Comparison of ENCODE assay signal across 11 mouse cellular contexts in genomic region chr19:29926101-29926755, GRCm38 (mm10). TPM values are rescaled to one million over a fixed set of nuclear protein-coding genes. Genes with fewer than 3 reads are reported as not detected.
A peak's percentile ranks its signal among the peaks of the same experiment; 100 is the strongest.
DNase-seq lines count a peak whose midpoint lies in the region; ATAC-seq and TF ChIP-seq lines count a peak whose summit lies in the region.
"Had no signal": no experiment of that assay in that cellular context is flagged by ENCODE, and none has a peak within 500 bp of the region (broad histone marks: within the 10 kb centered on the region; RNA-seq: fewer than 3 reads in every experiment).

No protein-coding gene starts in this region.

- H3K9me3 ChIP-seq in lung, embryonic 16.5 days (ENCODE audit: control insufficient read depth, low read length) = no peaks in the 10 kb centered on the region
- H3K9me3 ChIP-seq in intestine, postnatal 0 days (ENCODE audit: control insufficient read depth) = no peaks in the 10 kb centered on the region
- no peaks in the 10 kb centered on the region for H3K9me3 ChIP-seq in stomach, embryonic 15.5 days
- H3K9me3 ChIP-seq in forebrain, postnatal 0 days (ENCODE audit: low read length) = no peaks in the 10 kb centered on the region

- peak; percentile 40 to 61 for DNase-seq in heart, adult 18-20 months
- DNase-seq in heart, postnatal 25 days (ENCODE audit: low spot score) = no peak
- no peak for DNase-seq in lung, postnatal 36 days
- no peak for DNase-seq in frontal cortex, postnatal 14 days (ENCODE audit: low spot score in 2 of 2)
- no peak for DNase-seq in forebrain, postnatal 0 days
- DNase-seq: cerebellum, postnatal 25 days had no signal

- 22% methylated on average over 12 of the region's 12 CpGs for WGBS in lung, embryonic 16.5 days
- WGBS in intestine, postnatal 0 days = 41% methylated on average over 12 of the region's 12 CpGs
- WGBS in stomach, embryonic 15.5 days = 23% methylated on average over 12 of the region's 12 CpGs
- WGBS in forebrain, postnatal 0 days = 68% methylated on average over 12 of the region's 12 CpGs

- no peak overlapping the region for H3K9ac ChIP-seq in lung, embryonic 16.5 days (ENCODE audit: low read length)
- H3K9ac ChIP-seq in intestine, postnatal 0 days (ENCODE audit: low read depth, low read length) = no peak overlapping the region
- no peak overlapping the region for H3K9ac ChIP-seq in stomach, embryonic 15.5 days
- no peak overlapping the region for H3K9ac ChIP-seq in forebrain, postnatal 0 days

- H3K4me3 ChIP-seq in lung, embryonic 16.5 days (ENCODE audit: low read length) = no peak overlapping the region
- peak overlapping the region; percentile 14; the same call in 1 of the 2 replicates for H3K4me3 ChIP-seq in intestine, postnatal 0 days (ENCODE audit: low read depth, low read length)
- peak overlapping the region; percentile 18; the same call in 1 of the 2 replicates for H3K4me3 ChIP-seq in stomach, embryonic 15.5 days (replicated peaks)
- H3K4me3 ChIP-seq in forebrain, postnatal 0 days (ENCODE audit: low read depth, low read length) = no peak overlapping the region

- H3K4me1 ChIP-seq in lung, embryonic 16.5 days (replicated peaks; ENCODE audit: control insufficient read depth, insufficient read depth, low read length) = peaks cover 22% of the 10 kb centered on the region
- no peaks in the 10 kb centered on the region for H3K4me1 ChIP-seq in intestine, postnatal 0 days (replicated peaks; ENCODE audit: control insufficient read depth, insufficient read depth, low read length)
- peaks cover 17% of the 10 kb centered on the region for H3K4me1 ChIP-seq in stomach, embryonic 15.5 days
- no peaks in the 10 kb centered on the region for H3K4me1 ChIP-seq in forebrain, postnatal 0 days (ENCODE audit: insufficient read depth)

- peak overlapping the region; percentile 6; the same call in 1 of the 2 replicates for H3K4me2 ChIP-seq in lung, embryonic 16.5 days (ENCODE audit: low read depth, low read length)
- H3K4me2 ChIP-seq in intestine, postnatal 0 days (replicated peaks; ENCODE audit: low read depth) = peak overlapping the region; percentile 6
- peak overlapping the region; percentile 39 for H3K4me2 ChIP-seq in stomach, embryonic 15.5 days
- H3K4me2 ChIP-seq in forebrain, postnatal 0 days (ENCODE audit: low read depth) = no peak overlapping the region

- TF ChIP-seq CTCF in intestine, postnatal 0 days (IDR thresholded peaks at IDR 0.05; ENCODE audit: low read depth) = no peak
- TF ChIP-seq CTCF in forebrain, postnatal 0 days (IDR thresholded peaks at IDR 0.05; ENCODE audit: low read depth) = no peak

- H3K27me3 ChIP-seq in lung, embryonic 16.5 days (ENCODE audit: control insufficient read depth, insufficient read depth, low read depth, low read length) = no peaks in the 10 kb centered on the region
- H3K27me3 ChIP-seq in intestine, postnatal 0 days (replicated peaks; ENCODE audit: control insufficient read depth, insufficient read depth, low read length) = no peaks in the 10 kb centered on the region
- no peaks in the 10 kb centered on the region for H3K27me3 ChIP-seq in stomach, embryonic 15.5 days (replicated peaks)
- no peaks in the 10 kb centered on the region for H3K27me3 ChIP-seq in forebrain, postnatal 0 days (ENCODE audit: insufficient read depth, low read length)

- no peak overlapping the region for H3K27ac ChIP-seq in lung, embryonic 16.5 days (ENCODE audit: low read length)
- no peak overlapping the region for H3K27ac ChIP-seq in intestine, postnatal 0 days (ENCODE audit: low read depth, low read length)
- H3K27ac ChIP-seq in stomach, embryonic 15.5 days = peak overlapping the region; percentile 59; the same call in 1 of the 2 replicates
- H3K27ac ChIP-seq in forebrain, postnatal 0 days (ENCODE audit: low read depth, low read length) = no peak overlapping the region
- H3K27ac ChIP-seq: macrophage had no signal

- no peaks in the 10 kb centered on the region for H3K36me3 ChIP-seq in lung, embryonic 16.5 days (ENCODE audit: control insufficient read depth, insufficient read depth, low read length)
- no peaks in the 10 kb centered on the region for H3K36me3 ChIP-seq in intestine, postnatal 0 days (ENCODE audit: control insufficient read depth, insufficient read depth)
- no peaks in the 10 kb centered on the region for H3K36me3 ChIP-seq in stomach, embryonic 15.5 days
- no peaks in the 10 kb centered on the region for H3K36me3 ChIP-seq in forebrain, postnatal 0 days (ENCODE audit: insufficient read depth)

- intact Hi-C loops in heart, postnatal 25 days (cut with DNase I) = no loop called here

- peak; percentile 29 for ATAC-seq in lung, embryonic 16.5 days (ENCODE audit: low read depth)
- ATAC-seq in intestine, postnatal 0 days = no peak
- ATAC-seq in stomach, embryonic 15.5 days (ENCODE audit: insufficient read depth, low FRiP score, low read depth) = no peak
- no peak for ATAC-seq in forebrain, postnatal 0 days
- ATAC-seq: hindbrain, embryonic 16.5 days had no signal

RNA-seq across cellular contexts. Expression of gene Il33, which starts 1.3 kb away (rescaled TPM):
- 1 to 10 TPM; 4.9 to 8.3 TPM for total RNA-seq in heart, adult 18-20 months (2021)
- 1 to 10 TPM; 3.9 to 6.1 TPM for total RNA-seq in heart, postnatal 25 days (2021)
- polyA plus RNA-seq in lung, embryonic 16.5 days (2015; fragmentation: Nextera tagmentation; extraction: Ambion mirVana) = 9.1 and 11.4 TPM in 2 replicates
- polyA plus RNA-seq in intestine, postnatal 0 days (2015; fragmentation: Nextera tagmentation; extraction: Ambion mirVana) = 15.4 and 16.4 TPM in 2 replicates
- 13.9 and 14.7 TPM in 2 replicates for polyA plus RNA-seq in stomach, embryonic 15.5 days (2015; fragmentation: Nextera tagmentation; extraction: Ambion mirVana)
- 1.2 TPM in 2 replicates for total RNA-seq in forebrain, postnatal 0 days (2014; rRNA removed)
- polyA plus RNA-seq in forebrain, postnatal 0 days (2015; fragmentation: Nextera tagmentation; extraction: Ambion mirVana) = 0.86 and 1.6 TPM in 2 replicates
- polyA plus RNA-seq: macrophage had no signal

Comparison
In these comparisons a context has a peak if more than half of its experiments do, and no peak if none do; other contexts are left out.
1. DNase-seq: peak in heart, adult 18-20 months (2 of 2); none in heart, postnatal 25 days (single experiment), lung, postnatal 36 days (single experiment), frontal cortex, postnatal 14 days (0 of 2) and forebrain, postnatal 0 days (single experiment).
2. H3K4me3 ChIP-seq: peak in intestine, postnatal 0 days (single experiment) and stomach, embryonic 15.5 days (single experiment); none in lung, embryonic 16.5 days (single experiment) and forebrain, postnatal 0 days (single experiment).